Mouse (Mus musculus) left cerebral cortex, postnatal 14 days (tissue): ENCODE results near the gene Zbtb48. TPM values are rescaled to one million over a fixed set of nuclear protein-coding genes. Genes with fewer than 3 reads are reported as not detected.

Experiments
- DNase-seq, 2 experiments: peaks; one replicate each; pipeline ENCODE4 v3.0.0; 2021 to 2022; ENCODE audit warnings: low spot score in 2 of 2, mixed read lengths in 1 of 2
- intact Hi-C: fragments of 180-260 bp; cut with DNase I; formaldehyde crosslinking; loops from one replicate; pipeline ENCODE4 v1.15.1; 2025
- total RNA-seq, 2 experiments: library from RNA; stranded (reverse); gene quantifications; 2 replicates each; pipeline ENCODE4 v1.2.3; 2021

The Zbtb48 gene
- total RNA-seq, 2 experiments from 2014 or later, result 11.5 to 13.2 TPM

DNA sequence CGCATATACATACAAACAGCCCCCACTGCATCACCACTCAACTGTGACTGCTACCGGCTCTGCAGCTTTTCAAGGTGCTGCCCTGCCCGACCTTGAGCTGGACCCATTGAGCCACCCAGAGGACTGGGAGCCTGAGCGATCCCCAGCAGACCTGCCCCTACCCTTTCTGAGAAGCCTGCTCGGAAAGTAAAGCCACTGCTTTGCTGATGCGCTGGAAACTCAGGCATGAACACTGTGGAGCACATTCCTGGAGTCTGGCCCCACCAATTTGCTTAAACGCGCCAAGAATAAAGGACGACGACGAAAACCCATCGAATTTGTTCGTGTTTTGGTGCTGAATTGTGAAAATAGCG is 19.3 kb downstream of the Zbtb48 start:
- intact Hi-C loops, result no loop called here
- DNase-seq, result no peak

DNA sequence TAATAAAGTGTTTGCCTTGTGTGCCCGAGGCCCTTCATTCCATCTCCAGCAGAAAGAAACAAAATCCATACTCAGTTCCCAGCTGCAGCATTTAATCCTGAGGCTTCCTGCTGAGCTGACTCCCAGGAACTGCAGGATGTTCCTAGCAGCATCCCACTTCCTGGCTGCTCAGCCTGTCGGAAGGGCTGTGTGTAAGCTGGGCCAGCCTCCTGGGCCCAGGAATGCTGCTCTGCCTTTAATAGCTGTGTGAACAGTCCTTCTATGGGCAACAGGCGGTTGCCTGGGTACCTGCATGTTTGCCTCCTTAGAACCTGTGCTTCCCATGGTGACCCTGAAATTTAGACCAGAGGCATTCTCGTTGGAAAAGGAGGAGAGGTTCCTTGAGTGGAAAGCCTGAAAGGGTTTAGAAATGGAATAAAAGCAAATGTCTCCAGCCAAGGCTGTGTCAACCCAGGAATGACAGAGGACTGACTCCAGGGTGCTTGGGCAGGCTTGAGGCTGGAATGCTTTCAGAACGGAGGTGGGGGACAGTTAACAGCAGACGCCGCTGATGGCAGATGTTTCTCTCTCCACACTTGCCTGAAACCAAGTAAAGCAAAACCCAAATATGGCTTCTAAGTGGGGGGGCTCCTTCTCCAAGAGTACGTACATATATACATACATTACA is 19.9 kb downstream of the Zbtb48 start:
- DNase-seq, result peak in 1 of 2 experiments; percentile 60
- intact Hi-C loops, result no loop called here

DNA sequence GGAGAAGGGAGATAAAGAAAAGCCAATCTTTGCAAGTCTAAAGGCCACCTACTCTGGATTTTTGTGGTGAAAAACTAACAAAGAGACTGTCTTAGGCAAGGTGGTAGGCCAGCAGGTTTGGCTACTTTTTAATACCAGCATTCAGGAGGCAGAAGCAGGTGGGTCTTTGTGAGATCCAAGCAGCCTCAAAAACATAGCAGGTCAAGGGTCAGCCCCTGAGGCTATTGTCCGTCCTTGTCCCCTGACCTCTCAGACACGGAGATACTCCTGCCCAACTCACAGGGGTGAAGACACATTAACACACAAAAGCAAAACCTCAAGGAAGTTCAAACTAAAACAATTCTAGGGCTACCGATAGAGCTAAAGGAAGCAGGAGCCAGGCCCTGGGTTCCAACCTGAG is 20.7 kb downstream of the Zbtb48 start:
- intact Hi-C loops, result no loop called here
- no peak for DNase-seq

DNA sequence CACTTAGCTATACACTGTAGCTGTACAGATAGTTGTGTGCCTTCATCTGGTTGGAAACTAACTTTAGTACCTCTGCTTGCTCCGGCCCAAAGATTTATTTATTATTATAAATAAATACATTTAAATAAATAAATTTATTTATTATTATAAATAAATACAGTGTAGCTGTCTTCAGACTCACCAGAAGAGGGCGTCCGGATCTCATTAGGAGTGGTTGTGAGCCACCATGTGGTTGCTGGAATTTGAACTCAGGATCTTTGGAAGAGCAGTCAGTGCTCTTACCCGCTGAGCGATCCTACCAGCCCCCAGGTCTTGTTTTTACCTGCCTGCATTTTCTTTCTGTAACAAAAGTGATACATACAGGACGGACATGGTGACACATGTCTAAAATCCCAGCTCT is 21.3 kb downstream of the Zbtb48 start:
- intact Hi-C loops, result no loop called here
- no peak for DNase-seq

DNA sequence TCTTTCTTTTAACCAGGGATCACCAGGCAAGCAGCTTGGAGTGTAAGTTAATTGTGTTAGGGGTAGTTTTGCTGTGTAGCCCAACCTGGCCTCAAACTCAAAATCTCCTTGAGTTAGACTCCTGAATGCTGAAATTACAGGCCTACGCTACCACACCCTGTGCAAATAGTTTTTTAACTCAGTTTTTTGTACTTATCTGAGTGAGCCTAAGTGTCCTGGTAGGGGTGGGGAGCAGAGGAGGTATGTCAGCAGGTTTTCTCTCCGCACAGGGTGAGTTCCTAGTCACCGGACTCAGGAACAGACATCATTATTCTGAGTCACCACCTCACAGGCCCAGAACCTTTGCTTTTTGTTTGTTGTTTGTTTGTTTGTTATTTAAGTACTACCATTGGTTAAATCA is 25.4 kb downstream of the Zbtb48 start:
- intact Hi-C loops, result no loop called here
- DNase-seq, result no peak

DNA sequence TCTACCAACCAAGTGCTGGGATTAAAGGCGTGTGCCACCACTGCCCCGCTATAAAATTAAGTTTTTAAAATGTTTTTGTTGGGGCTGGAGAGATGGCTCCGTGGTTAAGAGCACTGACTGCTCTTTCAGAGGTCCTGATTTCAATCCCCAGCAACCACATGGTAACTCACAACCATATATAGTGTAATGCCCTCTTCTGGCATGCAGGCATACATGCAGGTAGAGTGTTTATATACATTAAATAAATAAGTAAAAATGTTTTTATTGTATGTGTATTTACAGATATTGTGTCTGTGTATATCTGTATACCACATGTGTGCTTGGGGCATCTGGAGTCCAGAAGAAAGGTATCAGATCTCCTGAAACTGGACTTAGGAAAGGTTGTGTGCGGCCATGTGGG is 26.1 kb downstream of the Zbtb48 start:
- DNase-seq, result no peak
- intact Hi-C loops, result no loop called here

DNA sequence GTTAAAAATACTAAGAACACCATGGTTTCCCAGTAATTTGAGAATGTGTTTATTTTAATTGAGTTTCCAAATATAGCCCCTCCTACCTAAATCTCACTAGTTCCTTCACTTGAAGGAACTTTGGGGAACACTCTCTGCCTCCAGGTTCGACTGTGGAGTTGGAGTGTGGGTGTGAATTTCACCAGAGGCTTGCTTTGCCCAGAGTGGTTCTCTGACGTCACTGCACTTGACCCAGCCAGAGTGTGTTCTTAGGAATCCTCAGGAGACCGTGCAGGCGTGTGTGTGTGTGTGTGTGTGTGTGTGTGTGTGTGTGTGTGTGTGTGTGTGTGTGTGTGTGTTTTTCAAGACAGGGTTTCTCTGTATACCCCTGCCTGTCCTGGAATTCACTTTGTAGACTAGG is 26.6 kb downstream of the Zbtb48 start:
- peak in 1 of 2 experiments; percentile 77 for DNase-seq
- intact Hi-C loops, result no loop called here

DNA sequence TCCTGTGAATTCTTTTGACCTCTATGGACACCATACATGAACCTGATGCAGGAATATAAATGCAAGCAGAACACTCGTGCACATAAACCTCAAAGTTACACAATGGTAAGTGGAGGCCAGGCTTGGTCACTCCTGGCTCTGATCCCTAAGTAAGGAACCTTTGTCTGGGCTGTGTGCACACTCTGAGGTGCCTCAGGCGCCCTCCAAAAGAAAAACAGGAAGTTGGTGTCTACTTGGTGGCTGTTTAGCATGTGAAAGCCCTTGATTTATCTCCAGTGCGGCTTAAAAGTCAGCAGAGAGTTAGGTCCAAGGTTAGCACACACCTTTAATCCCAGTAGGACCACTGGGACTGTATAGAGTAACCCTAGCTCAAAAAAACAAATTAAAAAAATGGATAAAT is 28.0 kb downstream of the Zbtb48 start:
- DNase-seq, result no peak
- intact Hi-C loops, result no loop called here

DNA sequence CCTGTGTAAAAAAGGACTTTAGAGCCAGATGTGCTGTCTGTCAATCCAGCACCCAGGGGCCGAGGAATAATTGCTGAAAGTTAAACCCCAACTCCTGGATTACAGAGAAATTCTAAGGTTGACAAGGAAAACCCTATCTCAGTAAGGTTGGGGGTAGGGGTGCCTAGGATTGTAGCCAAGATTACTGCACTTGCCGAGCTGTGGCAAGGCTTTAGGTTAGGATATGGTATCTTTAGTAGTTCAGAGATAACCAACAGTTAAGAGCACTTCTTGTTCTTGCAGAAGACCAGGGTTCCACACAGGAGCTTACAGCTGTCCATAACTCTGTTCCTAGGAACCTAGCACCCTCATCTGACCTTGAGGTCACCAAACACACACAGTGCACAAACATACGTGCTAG is 29.8 kb downstream of the Zbtb48 start:
- intact Hi-C loops, result no loop called here

DNA sequence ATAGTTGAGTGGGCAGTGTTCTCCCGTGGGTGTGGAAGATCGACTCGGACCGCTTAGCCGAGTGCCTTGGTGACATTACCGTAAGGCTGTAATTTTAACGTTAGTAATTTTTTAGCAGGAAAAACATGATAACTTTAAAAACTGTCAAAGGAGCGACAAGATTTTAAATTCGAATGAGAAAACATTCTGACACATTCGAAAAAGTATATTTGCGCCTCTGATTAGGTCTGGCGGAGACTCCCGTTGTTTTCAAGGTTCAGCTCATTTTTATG is 30.6 kb downstream of the Zbtb48 start:
- intact Hi-C loops, result no loop called here
- no peak for DNase-seq

More for the DNA sequence above, 29.8 kb downstream of the Zbtb48 start:
- no peak for DNase-seq

DNA sequence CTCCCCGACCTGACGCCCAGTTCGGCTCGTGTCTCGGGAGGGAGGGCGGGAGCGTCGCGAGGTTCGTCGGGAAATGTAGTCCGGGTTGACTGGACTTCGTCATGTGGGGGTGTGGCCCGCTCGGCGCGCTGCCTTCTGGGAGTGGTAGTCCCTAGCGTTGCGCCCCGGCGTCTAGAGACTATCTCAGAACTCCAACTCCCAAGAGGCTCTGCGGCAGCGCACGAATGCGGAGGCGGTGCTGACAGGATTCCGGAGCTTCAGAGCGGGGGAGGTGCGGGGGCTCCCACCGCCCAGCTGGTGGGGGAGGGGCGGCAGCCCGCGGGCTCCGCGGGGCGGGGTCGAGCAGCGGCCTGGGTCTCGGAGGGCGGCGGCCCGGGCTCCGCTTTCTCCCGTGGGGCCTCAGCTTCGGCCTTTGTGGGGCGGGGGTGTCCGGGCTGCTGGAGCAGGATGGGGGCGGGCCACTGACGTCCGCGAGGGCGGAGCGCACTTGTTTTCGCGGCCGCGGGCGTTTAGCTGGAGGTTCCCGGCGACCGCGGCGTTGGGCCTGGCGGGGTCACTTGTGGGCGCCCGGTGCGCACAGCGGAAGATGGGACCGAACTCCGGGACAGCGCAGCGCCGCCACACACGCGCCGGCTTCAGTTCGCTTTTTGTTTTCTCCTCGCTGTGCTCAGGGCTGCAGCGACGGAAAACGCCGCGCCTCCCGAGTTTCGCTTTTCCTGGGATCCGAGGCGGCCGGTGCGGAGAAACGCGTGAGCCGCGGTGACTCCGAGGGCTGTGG is 31.1 kb downstream of the Zbtb48 start, which contains the start of gene Phf13:
Gene Phf13 (minus strand): TSS at position 86 of the 778 bp plus-strand sequence.
- DNase-seq, result peak; percentile 99
- intact Hi-C loops, result no loop called here

DNA sequence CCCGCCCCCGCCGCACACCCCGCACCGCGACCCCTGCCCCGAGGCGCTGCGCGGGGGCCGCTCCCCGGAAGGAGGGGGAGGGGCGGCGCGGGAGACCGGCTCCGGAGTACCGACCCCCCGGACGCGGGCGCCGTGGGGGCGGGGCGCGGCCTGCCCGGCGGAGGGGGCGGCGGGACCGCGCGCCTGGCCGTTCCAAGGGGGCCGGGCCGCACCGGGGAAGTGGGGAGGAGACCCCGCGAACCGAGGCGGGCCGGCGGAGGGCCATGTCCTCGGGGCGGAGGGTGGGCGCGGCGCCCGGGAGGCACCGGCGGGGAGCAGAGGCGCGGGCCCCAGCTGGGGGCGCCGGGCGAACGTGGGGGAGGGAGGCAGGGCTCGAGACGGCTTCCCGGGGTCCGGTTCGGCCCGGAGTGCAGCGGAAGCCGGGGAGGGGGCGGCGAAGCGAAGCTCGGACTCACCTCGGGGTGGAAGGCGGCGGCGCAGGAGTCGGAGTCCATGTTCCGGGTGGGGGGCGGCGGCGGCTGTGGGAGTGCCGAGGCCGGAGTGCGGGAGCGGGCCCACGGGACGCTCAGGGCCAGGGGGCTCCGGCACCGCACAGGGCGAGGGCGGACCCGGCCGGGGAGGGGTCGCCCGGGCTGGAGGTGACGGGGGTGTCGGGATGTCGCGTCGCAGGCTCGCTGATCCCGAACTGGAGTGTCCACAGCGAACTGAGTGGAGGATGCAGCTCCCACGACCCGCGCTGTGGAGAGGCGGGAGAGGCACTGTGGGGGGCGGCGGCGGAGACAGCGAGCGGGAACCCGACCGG is 31.9 kb downstream of the Zbtb48 start:
- no peak for DNase-seq
- intact Hi-C loops, result no loop called here

DNA sequence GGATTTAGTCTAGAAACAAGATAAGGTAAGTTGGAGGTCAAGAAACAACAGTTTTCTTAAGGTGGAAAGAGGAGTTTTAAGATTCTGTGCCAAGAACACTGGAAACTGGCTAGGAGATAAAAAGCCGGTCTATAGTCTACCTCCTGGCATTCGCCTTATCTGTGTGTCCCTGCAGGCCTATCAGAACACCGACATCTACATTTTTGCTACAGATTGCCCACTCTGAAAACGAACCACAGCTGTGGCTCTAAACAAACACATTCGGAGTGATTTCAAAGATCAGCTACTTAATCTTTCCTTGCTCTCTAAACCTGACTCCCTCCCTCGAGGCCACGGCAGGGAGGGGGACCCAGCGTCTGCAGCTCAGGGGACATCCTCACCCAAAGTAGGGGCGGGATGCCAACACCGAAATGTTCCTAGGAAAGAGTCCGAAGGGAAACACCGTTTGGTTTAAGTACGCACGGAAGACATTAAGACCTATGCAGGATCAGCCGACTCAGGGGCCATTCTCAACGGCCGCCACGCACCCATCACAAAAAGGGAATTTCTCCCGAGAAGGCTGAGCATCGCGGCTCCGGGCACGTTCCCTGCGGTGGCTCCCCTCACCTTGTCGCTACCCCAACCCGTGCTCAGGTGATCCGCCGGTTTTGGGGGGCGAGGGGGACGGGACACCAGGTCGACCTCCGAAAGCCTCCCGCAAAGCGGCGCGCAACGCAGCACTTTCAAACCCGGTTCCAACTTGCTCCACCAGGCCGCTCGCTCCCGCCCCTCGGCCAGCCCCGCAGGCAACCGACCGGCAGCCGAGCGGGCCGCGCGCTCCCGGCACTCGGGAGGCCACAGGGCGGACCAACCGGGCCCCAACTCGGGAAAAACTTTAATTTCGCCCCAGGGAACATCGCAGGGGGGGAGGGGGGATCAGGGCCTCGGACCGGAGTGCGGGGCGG is 33.0 kb downstream of the Zbtb48 start:
- DNase-seq, result no peak
- intact Hi-C loops, result no loop called here

DNA sequence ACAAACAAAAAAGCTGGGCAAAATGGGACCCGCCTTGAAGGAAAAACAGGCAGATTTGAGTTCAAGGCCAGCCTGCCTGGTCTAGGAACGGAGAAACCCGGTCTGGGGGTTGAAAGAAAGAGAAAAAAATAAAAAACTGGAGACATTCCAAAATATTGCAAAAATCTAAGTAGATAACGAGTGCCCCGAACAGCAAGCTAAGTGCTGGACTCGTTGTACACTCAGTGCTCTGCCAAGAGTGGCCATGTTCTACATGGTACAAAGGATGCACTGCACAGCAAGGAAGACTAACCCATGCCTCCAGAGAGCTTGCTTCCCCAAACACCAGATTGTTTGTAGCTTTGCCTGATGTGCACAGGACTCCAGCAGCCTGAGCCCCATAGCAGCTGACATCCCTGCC is 34.4 kb downstream of the Zbtb48 start:
- intact Hi-C loops, result no loop called here
- no peak for DNase-seq

DNA sequence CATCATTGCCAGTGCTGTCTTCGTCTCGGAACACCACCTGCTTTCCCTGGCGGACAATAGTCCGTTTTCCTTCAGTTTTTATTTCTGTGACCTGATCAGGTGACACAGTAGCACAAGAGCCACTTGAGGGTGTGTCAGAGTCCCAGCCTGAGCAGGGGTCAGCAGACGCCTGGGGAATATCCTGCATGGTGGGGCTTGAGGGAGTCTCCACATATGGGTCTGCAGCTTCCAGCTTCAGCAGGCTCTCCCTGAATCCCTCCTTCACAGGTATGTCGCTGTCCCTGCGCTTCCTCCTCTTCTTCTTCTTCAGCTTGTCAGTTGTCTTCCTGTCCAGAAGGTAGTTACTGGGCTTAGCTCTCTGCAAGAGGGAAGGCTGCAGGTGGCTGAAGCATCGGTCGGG is 35.4 kb downstream of the Zbtb48 start:
- intact Hi-C loops, result no loop called here
- DNase-seq, result no peak

DNA sequence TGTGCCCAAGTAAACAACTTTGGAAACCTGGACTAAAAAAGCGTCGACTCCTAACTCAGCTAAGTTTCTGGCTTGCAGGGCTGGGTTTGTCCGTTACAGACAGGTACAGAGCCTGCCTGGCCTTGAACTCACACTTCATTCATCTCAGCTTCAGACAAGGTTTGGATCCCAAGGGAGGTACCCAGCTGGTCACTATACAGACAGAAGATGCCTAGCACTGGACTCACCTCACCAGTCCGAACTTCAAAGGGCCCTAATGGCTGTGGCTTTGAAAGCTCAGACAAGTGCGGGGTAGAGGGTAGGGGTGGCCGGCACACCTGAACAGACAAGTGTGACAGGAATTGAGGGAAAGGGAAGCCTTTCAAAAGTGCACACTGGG is 38.4 kb downstream of the Zbtb48 start:
- DNase-seq, result no peak
- intact Hi-C loops, result loop anchor here (5.0 kb wide), 1 partner anchor 33 kb away; no protein-coding TSS in a partner anchor

DNA sequence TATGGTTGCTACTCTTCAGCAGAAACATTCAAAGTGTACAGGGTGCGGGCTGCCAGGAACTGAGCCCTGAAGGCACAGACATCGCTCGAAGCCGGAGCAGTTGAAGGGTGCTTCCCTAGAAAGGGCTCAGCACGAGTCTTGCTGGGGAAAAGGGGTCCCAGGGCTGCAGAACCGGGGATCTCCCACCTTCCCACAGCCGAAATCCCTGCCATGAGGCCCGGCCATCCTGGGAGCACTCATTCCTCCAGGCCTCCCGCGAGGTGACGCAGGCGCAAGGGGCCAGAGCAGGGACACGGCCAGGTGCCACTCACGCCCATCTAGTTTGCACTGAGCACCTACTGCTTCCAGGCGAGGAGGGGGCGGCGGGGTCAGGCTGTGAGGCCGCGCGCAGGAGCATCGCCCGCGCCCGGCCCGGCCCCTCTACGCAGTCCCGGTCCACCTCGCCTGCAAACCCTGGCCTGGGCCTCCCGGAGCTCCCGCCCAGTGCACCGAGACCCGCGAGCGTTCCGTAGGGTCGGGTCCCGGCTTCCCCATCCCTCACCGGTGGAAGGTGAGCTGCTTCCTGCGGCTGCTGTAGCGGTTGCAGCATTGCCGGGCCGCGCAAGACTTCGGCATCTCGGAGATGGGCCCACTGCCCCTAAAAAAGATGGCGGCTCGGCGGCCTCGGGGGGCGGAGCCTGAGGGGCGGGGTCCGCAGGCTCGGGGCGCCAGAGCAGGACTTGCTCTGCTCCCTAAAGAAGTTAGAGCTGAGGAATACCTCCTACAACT is 38.9 kb downstream of the Zbtb48 start, which contains the start of gene Thap3:
Gene Thap3 (minus strand): TSS at position 656 of the 768 bp plus-strand sequence.
- intact Hi-C loops, result loop anchor here (5.0 kb wide), 1 partner anchor 34 kb away; no protein-coding TSS in a partner anchor
- peak in 1 of 2 experiments; percentile 78 for DNase-seq

DNA sequence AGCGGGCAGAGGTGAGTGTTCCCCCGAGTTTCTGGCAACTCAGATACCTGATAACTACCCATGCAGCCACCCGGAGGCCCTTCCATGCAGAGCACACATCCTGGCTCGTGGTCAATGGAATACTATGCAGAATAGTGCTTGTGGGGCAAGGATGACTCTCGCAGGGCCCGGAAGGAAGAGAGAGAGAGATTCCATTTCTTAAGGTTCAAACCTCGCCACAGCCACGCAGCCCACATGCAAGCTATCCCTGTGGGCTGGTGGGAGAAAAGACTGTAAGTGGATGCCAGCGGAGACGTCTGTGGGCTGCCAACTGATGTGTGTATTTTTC is 39.5 kb downstream of the Zbtb48 start:
- intact Hi-C loops, result loop anchor here (5.0 kb wide), 1 partner anchor 34 kb away; no protein-coding TSS in a partner anchor
- DNase-seq, result no peak

DNA sequence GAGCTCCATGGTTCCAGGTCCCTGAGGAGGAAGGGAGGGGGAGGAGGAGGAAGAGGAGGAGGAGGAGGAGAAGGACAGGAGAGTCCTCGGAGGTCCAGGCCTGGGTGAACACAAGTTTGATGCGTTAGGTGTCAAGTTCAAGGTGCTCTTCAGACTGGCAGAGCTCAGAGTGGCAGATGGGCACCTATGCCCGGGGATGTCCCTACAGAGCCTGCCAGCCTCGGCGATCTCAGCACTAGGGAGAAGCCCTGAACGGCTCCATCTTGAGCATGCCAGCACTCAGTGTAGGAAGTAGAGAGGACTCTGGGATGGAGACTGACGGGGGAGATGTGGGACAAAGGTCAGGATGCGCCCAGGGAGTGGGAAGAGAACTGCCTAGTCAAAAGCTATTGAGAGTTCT is 40.8 kb downstream of the Zbtb48 start:
- intact Hi-C loops, result loop anchor here (5.0 kb wide), 1 partner anchor 36 kb away; no protein-coding TSS in a partner anchor
- DNase-seq, result no peak
